Mouse (Mus musculus) forebrain, embryonic 13.5 days (tissue): ENCODE measurements at regions not wholly inside any gene's neighbourhood (a gene's known extent, or its start where the extent isn't known, plus 50 kb on each side); places are given as distances from the start of the nearest gene placed in this dataset.
A peak's percentile ranks its signal among the peaks of the same experiment; 100 is the strongest.
"Not testable (repeated sequence)": the region's sequence is repeated elsewhere in the genome, so short reads cannot be mapped to it uniquely, and the experiment has no call there.

Experiments used
- ATAC-seq: fragments of 200-750 bp; cut with Nextera tagmentation; 2 replicates; pipeline ENCODE4 v1.8.0; 2017
- H3K27ac ChIP-seq: fragments of 300-500 bp; sonication (generic); 2 replicates; pipeline ENCODE4 v1.5.1; 2015; ENCODE audit warnings: inconsistent platforms, mild to moderate bottlenecking, moderate library complexity
- H3K27me3 ChIP-seq: fragments of 300-500 bp; sonication (generic); 2 replicates; pipeline ENCODE4 v1.6.1; 2015; ENCODE audit warnings: mild to moderate bottlenecking, inconsistent platforms
- H3K36me3 ChIP-seq: fragments of 300-500 bp; sonication (generic); 2 replicates; pipeline ENCODE4 v1.6.1; 2015; ENCODE audit warnings: mild to moderate bottlenecking, inconsistent platforms; ENCODE audit not compliant: poor library complexity, severe bottlenecking
- H3K4me1 ChIP-seq: fragments of 300-500 bp; sonication (generic); 2 replicates; pipeline ENCODE4 v1.6.1; 2015; ENCODE audit warnings: inconsistent platforms
- H3K4me2 ChIP-seq: fragments of 300-500 bp; sonication (generic); 2 replicates; pipeline ENCODE4 v1.6.1; 2015; ENCODE audit warnings: inconsistent platforms, mild to moderate bottlenecking, moderate library complexity
- H3K4me3 ChIP-seq: fragments of 300-500 bp; sonication (generic); 2 replicates; pipeline ENCODE4 v1.5.1; 2015; ENCODE audit warnings: mild to moderate bottlenecking, inconsistent platforms
- H3K9ac ChIP-seq: fragments of 300-500 bp; sonication (generic); 2 replicates; pipeline ENCODE4 v1.6.1; 2015; ENCODE audit warnings: mild to moderate bottlenecking, inconsistent platforms
- H3K9me3 ChIP-seq: fragments of 300-500 bp; sonication (generic); replicated peaks from 2 replicates; pipeline ENCODE4 v1.6.1; 2016; ENCODE audit warnings: inconsistent platforms
- WGBS: fragments of 180-500 bp; shearing (Covaris S2); methylation state at CpG from one replicate; pipeline ENCODE4 v1.1.7; 2015; 5-methylcytosine and 5-hydroxymethylcytosine counted together

GRCm38 (mm10) chr17:13546669-13547085, 192.3 kb downstream of the Tcp10c start:
- peaks cover 83% of the 10 kb centered on the region for H3K9me3 ChIP-seq
- no peaks in the 10 kb centered on the region for H3K4me1 ChIP-seq
- ATAC-seq, result no peak
- 80% methylated on average over 7 of the region's 7 CpGs for WGBS
- H3K9ac ChIP-seq, result no peak overlapping the region
- H3K4me3 ChIP-seq, result no peak overlapping the region
- no peak overlapping the region for H3K4me2 ChIP-seq
- H3K27ac ChIP-seq, result peak overlapping the region; percentile 4; the same call in 1 of the 2 replicates
- H3K36me3 ChIP-seq, result no peaks in the 10 kb centered on the region
- no peaks in the 10 kb centered on the region for H3K27me3 ChIP-seq

- peaks cover 81% of the 10 kb centered on the region for H3K9me3 ChIP-seq
- H3K36me3 ChIP-seq, result no peaks in the 10 kb centered on the region
- H3K4me1 ChIP-seq, result no peaks in the 10 kb centered on the region
- ATAC-seq, result no peak
- H3K4me2 ChIP-seq, result no peak overlapping the region
- no peaks in the 10 kb centered on the region for H3K27me3 ChIP-seq
- no peak overlapping the region for H3K4me3 ChIP-seq
- no peak overlapping the region for H3K27ac ChIP-seq
- WGBS, result 65% methylated on average over 12 of the region's 12 CpGs
- no peak overlapping the region for H3K9ac ChIP-seq
Measured at GRCm38 (mm10) chr17:13547657-13548360, 193.4 kb downstream of the Tcp10c start.

- Histone ChIP-seq H3K4me2 (no peak overlapping the region), H3K9ac (no peak overlapping the region), H3K9me3 (peaks cover 62% of the 10 kb centered on the region), H3K36me3 (no peaks in the 10 kb centered on the region), H3K4me1 (peaks cover under 1% of the 10 kb centered on the region), H3K27ac (peak overlapping the region; percentile 0; the same call in 1 of the 2 replicates), H3K27me3 (no peaks in the 10 kb centered on the region), H3K4me3 (no peak overlapping the region)
- peak; percentile 68 for ATAC-seq
- WGBS, result 64% methylated on average over 9 of the region's 9 CpGs
Measured at GRCm38 (mm10) chr17:13549975-13550895, 195.9 kb downstream of the Tcp10c start.

DNA sequence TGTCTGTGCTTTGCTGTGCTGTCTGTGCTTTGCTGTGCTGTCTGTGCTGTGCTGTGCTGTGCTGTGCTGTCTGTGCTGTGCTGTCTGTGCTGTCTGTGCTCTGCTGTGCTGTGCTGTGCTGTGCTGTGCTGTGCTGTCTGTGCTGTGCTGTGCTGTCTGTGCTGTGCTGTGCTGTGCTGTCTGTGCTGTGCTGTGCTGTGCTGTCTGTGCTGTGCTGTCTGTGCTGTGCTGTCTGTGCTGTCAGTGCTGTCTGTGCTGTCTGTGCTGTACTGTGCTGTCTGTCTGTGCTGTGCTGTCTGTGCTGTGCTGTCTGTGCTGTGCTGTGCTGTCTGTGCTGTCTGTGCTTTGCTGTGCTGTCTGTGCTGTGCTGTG, 196.5 kb downstream of the Tcp10c start:
- peaks cover 56% of the 10 kb centered on the region for H3K9me3 ChIP-seq
- H3K4me3 ChIP-seq, H3K27me3 ChIP-seq, H3K4me2 ChIP-seq, H3K36me3 ChIP-seq, H3K4me1 ChIP-seq, ATAC-seq, H3K27ac ChIP-seq, H3K9ac ChIP-seq: not testable (repeated sequence)

- H3K27ac ChIP-seq, H3K36me3 ChIP-seq, H3K4me1 ChIP-seq, H3K9ac ChIP-seq, H3K4me2 ChIP-seq, H3K4me3 ChIP-seq, H3K27me3 ChIP-seq: not testable (repeated sequence)
- ATAC-seq, result peak; percentile 63
- peaks cover 49% of the 10 kb centered on the region for H3K9me3 ChIP-seq
Measured at GRCm38 (mm10) chr17:13551693-13552404, 197.5 kb downstream of the Tcp10c start.

DNA sequence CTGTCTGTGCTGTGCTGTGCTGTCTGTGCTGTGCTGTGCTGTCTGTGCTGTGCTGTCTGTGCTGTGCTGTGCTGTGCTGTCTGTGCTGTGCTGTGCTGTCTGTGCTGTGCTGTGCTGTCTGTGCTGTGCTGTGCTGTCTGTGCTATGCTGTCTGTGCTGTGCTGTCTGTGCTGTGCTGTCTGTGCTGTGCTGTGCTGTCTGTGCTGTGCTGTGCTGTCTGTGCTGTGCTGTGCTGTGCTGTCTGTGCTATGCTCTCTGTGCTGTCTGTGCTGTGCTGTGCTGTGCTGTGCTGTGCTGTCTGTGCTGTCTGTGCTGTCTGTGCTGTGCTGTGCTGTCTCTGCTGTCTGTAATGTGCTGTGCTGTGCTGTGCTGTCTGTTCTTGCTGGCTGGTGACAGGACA, 198.5 kb downstream of the Tcp10c start:
- H3K4me2 ChIP-seq, H3K36me3 ChIP-seq, H3K27me3 ChIP-seq, H3K27ac ChIP-seq, H3K4me1 ChIP-seq, H3K4me3 ChIP-seq, H3K9ac ChIP-seq: not testable (repeated sequence)
- peaks cover 40% of the 10 kb centered on the region for H3K9me3 ChIP-seq
- peak; percentile 34; the same call in 1 of the 2 replicates for ATAC-seq

GRCm38 (mm10) chr17:13555311-13556059, 201.1 kb downstream of the Tcp10c start:
- H3K9ac ChIP-seq, H3K27ac ChIP-seq, ATAC-seq, H3K36me3 ChIP-seq, H3K4me2 ChIP-seq, H3K4me3 ChIP-seq, H3K27me3 ChIP-seq, H3K4me1 ChIP-seq: not testable (repeated sequence)
- H3K9me3 ChIP-seq, result peaks cover 17% of the 10 kb centered on the region
- 31% methylated on average over 9 of the region's 9 CpGs for WGBS

- not testable (repeated sequence) for H3K27ac ChIP-seq, H3K36me3 ChIP-seq, H3K4me3 ChIP-seq, H3K9ac ChIP-seq, H3K4me2 ChIP-seq, ATAC-seq, H3K4me1 ChIP-seq, H3K27me3 ChIP-seq
- WGBS, result 85% methylated on average over 16 of the region's 16 CpGs
- peaks cover 11% of the 10 kb centered on the region for H3K9me3 ChIP-seq
Measured at GRCm38 (mm10) chr17:13556060-13556660, 201.8 kb downstream of the Tcp10c start.

- ATAC-seq, result no peak
- no peaks in the 10 kb centered on the region for H3K27me3 ChIP-seq
- WGBS, result 86% methylated on average over 3 of the region's 3 CpGs
- no peak overlapping the region for H3K4me3 ChIP-seq
- no peaks in the 10 kb centered on the region for H3K9me3 ChIP-seq
- no peaks in the 10 kb centered on the region for H3K36me3 ChIP-seq
- no peak overlapping the region for H3K27ac ChIP-seq
- H3K4me1 ChIP-seq, result peaks cover 7% of the 10 kb centered on the region
- H3K4me2 ChIP-seq, result no peak overlapping the region
- no peak overlapping the region for H3K9ac ChIP-seq
Measured at GRCm38 (mm10) chr17:13558863-13559262, 201.5 kb upstream of the Afdn start.

DNA sequence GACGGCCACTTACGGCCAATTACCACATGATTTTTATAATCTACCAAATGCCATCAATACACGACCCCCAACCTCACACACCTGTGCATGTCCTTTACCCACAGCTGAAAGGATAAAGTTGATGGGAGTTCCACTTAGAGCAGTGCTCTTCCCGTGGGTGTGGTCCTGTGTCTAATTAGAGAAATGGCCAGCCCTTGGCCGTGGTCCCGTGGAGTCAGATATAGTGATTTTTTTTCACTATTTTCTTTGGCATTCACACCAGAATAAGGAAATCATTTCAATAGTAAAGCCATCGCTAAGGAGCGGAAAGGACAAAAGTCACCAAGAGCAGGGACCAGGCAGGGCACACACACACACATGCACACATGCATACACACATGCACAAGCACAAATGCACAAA, 199.0 kb upstream of the Afdn start:
- no peaks in the 10 kb centered on the region for H3K4me1 ChIP-seq
- H3K4me3 ChIP-seq, result no peak overlapping the region
- no peak for ATAC-seq
- no peak overlapping the region for H3K4me2 ChIP-seq
- no peak overlapping the region for H3K27ac ChIP-seq
- H3K27me3 ChIP-seq, result no peaks in the 10 kb centered on the region
- no peaks in the 10 kb centered on the region for H3K36me3 ChIP-seq
- H3K9me3 ChIP-seq, result no peaks in the 10 kb centered on the region
- 86% methylated on average over 8 of the region's 8 CpGs for WGBS
- no peak overlapping the region for H3K9ac ChIP-seq

GRCm38 (mm10) chr17:13562974-13563373, 197.4 kb upstream of the Afdn start:
- Histone ChIP-seq H3K27ac (no peak overlapping the region), H3K9ac (no peak overlapping the region), H3K4me1 (no peaks in the 10 kb centered on the region), H3K4me2 (no peak overlapping the region), H3K27me3 (no peaks in the 10 kb centered on the region), H3K36me3 (no peaks in the 10 kb centered on the region), H3K9me3 (no peaks in the 10 kb centered on the region), H3K4me3 (no peak overlapping the region)
- WGBS, result 93% methylated on average over 2 of the region's 2 CpGs
- no peak for ATAC-seq
